Mouse (Mus musculus) bone marrow macrophage, adult 2 months (primary cell): ENCODE measurements at regions not wholly inside any gene's neighbourhood (a gene's known extent, or its start where the extent isn't known, plus 50 kb on each side); places are given as distances from the start of the nearest gene placed in this dataset.
"Not testable (repeated sequence)": the region's sequence is repeated elsewhere in the genome, so short reads cannot be mapped to it uniquely, and the experiment has no call there.

Experiments used
- H3K27ac ChIP-seq: 2 replicates; pipeline ENCODE4 v1.5.1; 2012; ENCODE audit warnings: low read depth, low read length; ENCODE audit not compliant: insufficient read depth
- H3K4me1 ChIP-seq: 2 replicates; pipeline ENCODE4 v1.6.1; 2012; ENCODE audit warnings: low read length; ENCODE audit not compliant: control insufficient read depth, insufficient read depth
- H3K4me3 ChIP-seq: 2 replicates; pipeline ENCODE4 v1.5.1; 2012; ENCODE audit warnings: mild to moderate bottlenecking, low read length, moderate library complexity; ENCODE audit not compliant: insufficient read depth
- CTCF ChIP-seq: IDR thresholded peaks from 2 replicates; pipeline ENCODE4 v1.5.1; 2012; ENCODE audit warnings: low read depth, mild to moderate bottlenecking, low read length, moderate library complexity
- POLR2A ChIP-seq: IDR thresholded peaks from 2 replicates; pipeline ENCODE4 v1.6.1; 2012; ENCODE audit warnings: mild to moderate bottlenecking, low read depth, low read length, borderline replicate concordance

GRCm38 (mm10) chr11:8773862-8774261 lies 109.5 kb upstream of the Tns3 start:
- Histone ChIP-seq H3K4me3 (no peak overlapping the region), H3K27ac (no peak overlapping the region), H3K4me1 (peaks cover 2% of the 10 kb centered on the region; the same call in 1 of the 2 replicates)
- TF ChIP-seq CTCF (no peak), POLR2A (no peak)

DNA sequence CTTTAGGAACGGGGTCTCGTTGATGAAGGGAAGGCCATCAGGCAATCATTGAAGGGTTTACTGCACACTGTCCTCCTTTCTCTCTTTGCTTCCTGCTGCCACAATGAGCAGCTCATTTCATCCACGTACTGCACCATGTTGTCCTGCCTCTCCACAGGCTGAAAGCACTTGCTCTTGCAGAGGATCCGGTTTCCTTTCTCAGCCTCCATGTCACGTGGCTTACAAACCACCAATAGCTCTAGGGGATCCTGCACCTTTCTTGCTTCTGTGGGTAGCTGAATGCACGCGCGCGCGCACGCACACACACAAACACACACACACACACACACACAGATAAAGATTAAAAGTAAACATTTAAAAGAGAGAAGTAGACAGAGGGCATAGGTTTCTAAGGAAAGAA lies 108.9 kb upstream of the Tns3 start:
- peaks cover 2% of the 10 kb centered on the region; the same call in 1 of the 2 replicates for H3K4me1 ChIP-seq
- H3K4me3 ChIP-seq = no peak overlapping the region
- TF ChIP-seq CTCF (no peak), POLR2A (no peak)
- H3K27ac ChIP-seq = no peak overlapping the region

DNA sequence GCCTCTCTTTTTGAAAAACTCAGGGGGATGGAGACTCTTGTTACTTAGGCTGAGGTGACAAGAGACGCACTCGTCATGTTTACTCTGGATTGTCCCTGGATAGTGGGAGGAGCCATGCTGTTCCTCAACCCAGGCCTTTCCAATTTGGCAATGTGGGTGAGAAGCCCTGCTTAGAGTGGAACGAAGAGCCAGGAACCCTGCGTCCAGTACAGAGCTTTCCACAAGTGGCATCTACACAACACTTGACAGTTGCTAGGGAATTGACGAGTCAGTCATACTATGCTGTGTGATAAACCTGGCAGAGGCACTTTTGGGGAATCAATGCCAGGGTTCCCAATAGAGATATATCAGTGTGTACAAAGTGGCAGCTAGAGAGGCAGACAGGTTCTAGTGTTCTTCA lies 108.2 kb upstream of the Tns3 start:
- no peak overlapping the region for H3K27ac ChIP-seq
- H3K4me3 ChIP-seq = no peak overlapping the region
- TF ChIP-seq CTCF (no peak), POLR2A (no peak)
- peaks cover 2% of the 10 kb centered on the region; the same call in 1 of the 2 replicates for H3K4me1 ChIP-seq

GRCm38 (mm10) chr11:8768706-8769105 lies 104.4 kb upstream of the Tns3 start:
- not testable (repeated sequence) for H3K4me1 ChIP-seq, H3K4me3 ChIP-seq, H3K27ac ChIP-seq

GRCm38 (mm10) chr11:8765541-8765885 lies 101.2 kb upstream of the Tns3 start:
- no peak overlapping the region for H3K27ac ChIP-seq
- no peak for TF ChIP-seq POLR2A
- no peak for TF ChIP-seq CTCF
- peaks cover 11% of the 10 kb centered on the region for H3K4me1 ChIP-seq
- no peak overlapping the region for H3K4me3 ChIP-seq

- no peak overlapping the region for H3K27ac ChIP-seq
- H3K4me1 ChIP-seq = peaks cover 11% of the 10 kb centered on the region
- TF ChIP-seq CTCF (no peak), POLR2A (no peak)
- H3K4me3 ChIP-seq = no peak overlapping the region
Measured at GRCm38 (mm10) chr11:8764861-8765540, 100.7 kb upstream of the Tns3 start.

DNA sequence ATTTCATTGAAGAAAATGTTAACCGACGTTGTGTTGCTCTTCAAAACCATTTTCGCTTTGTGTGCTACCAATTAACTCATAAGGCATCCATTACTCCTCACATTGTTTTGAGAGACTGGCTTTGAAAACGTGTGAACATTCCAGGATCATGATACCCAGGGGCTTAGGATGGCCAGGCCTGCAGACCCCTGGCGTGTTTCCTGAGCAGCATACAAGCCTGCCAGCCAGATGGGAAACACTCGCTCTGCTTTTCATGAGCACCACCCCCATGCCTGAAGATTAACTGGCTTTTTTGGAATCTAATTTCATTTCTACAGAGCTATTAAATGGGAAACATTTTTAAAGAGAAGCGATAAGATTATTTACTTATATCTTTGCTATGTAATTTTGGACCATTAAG lies 99.1 kb upstream of the Tns3 start:
- TF ChIP-seq CTCF = no peak
- no peak for TF ChIP-seq POLR2A
- H3K4me3 ChIP-seq = no peak overlapping the region
- H3K27ac ChIP-seq = no peak overlapping the region
- peaks cover 14% of the 10 kb centered on the region for H3K4me1 ChIP-seq

GRCm38 (mm10) chr11:8762133-8762532 lies 97.8 kb upstream of the Tns3 start:
- H3K27ac ChIP-seq = peak overlapping the region; percentile 55
- H3K4me3 ChIP-seq = no peak overlapping the region
- peaks cover 14% of the 10 kb centered on the region for H3K4me1 ChIP-seq
- TF ChIP-seq POLR2A (no peak), CTCF (no peak)

GRCm38 (mm10) chr11:8761626-8762025 lies 97.3 kb upstream of the Tns3 start:
- H3K4me1 ChIP-seq = peaks cover 14% of the 10 kb centered on the region
- H3K27ac ChIP-seq = peak overlapping the region; percentile 5
- no peak overlapping the region for H3K4me3 ChIP-seq
- TF ChIP-seq POLR2A = no peak
- TF ChIP-seq CTCF = no peak

- TF ChIP-seq POLR2A (no peak), CTCF (no peak)
- H3K27ac ChIP-seq = peak overlapping the region; percentile 84
Measured at GRCm38 (mm10) chr11:8759858-8760257, 95.5 kb upstream of the Tns3 start.

DNA sequence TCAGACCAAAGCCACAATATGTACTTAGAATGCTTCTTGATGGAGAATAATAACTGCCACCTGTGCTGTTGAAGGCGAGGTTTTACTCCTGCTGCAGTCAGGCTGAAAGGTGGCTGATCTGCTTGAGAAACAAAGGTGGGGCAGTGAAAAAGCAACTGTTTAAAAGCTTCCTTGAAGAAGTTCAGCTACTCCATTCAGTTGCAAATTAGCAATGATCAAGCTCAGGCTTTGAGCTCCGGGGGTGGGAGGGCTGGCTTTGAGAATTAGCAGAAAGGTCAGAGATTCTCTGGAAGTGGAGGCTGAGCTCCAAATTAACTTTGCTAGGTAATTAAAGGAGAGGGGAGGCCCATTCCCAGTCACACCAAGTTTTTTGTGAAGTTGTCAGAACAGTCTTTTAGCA lies 90.2 kb upstream of the Tns3 start:
- not testable (repeated sequence) for H3K27ac ChIP-seq, H3K4me3 ChIP-seq, H3K4me1 ChIP-seq

More at GRCm38 (mm10) chr11:8759858-8760257, 95.5 kb upstream of the Tns3 start:
- Histone ChIP-seq H3K4me3 (no peak overlapping the region), H3K4me1 (peaks cover 14% of the 10 kb centered on the region)

DNA sequence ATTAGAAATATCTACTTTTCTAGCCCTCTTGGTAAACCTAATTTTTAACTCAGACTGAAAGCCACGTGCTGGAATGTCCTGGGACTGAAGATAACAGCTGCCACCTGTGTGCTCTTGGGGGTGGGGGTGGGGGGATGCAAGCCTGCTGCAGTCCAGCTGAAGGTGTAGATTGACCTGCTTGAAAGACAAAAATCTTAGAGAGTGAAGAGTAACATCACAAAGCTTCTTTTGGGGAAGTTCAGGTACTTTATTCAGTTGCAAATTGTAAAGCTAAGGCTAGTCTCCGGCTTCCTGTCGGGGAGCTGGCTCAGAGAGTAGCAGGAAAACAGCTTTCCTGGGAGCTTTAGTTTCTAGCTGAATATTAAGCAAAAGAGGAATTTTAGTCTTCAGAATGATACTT lies 71.4 kb upstream of the Tns3 start:
- not testable (repeated sequence) for H3K4me3 ChIP-seq, H3K27ac ChIP-seq

More for the DNA sequence above, 71.4 kb upstream of the Tns3 start:
- not testable (repeated sequence) for H3K4me1 ChIP-seq
